Mouse (Mus musculus): ENCODE results near the gene Frat1. TPM values are rescaled to one million over a fixed set of nuclear protein-coding genes. Genes with fewer than 3 reads are reported as not detected.
"Not testable (repeated sequence)": the region's sequence is repeated elsewhere in the genome, so short reads cannot be mapped to it uniquely, and the experiment has no call there.

The Frat1 gene
- polyA plus RNA-seq, 1 experiment from 2014 or later: 18.1 TPM

DNA sequence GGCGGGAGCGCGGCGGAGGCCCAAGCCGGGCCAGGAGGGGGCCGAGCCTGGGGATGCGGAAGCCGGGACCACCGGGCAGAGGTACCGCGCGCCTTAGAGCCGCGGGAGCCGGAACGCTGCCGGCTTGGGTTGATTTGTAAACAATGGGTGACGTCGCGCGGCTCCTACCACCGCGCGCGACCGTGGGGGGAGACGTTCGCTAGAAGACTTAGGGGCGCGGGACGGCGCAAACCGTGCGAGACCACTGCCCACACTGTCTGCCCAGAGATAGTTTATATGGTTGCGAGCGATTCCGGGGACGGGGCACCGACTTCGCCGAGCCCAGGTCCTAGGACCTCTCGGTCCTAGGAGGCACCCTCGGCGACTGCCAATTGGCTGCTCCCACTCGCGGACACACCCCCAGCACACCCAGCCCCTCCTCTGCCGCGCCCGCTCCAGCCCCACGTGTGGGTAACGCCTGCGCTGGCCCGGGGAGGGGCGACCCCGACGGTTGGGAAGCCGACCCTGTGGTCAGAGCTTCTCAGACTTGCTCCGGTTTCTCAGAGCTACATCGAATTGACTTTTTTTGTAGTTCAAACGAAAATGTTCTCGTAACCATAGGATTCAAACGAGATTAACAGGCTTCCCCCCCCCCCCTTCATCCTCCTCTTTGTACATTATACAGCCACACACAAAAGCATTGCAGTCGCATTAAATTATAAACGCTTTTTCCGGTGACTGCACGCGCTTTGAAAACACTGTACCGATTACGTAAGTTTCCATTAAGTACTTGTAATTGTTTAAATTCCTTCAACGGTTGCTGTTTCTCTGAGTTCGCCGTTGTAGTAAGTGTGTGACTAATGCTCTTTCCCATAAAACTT, 18.5 kb downstream of the Frat1 start, which contains the start of gene Frat2:
Gene Frat2, minus strand, starts transcription at position 141 of the 860 bp plus-strand sequence.
- Histone ChIP-seq H3K4me1 (peaks cover 42% of the 10 kb centered on the region), H3K27me3 (no peaks in the 10 kb centered on the region), H3K4me3 (replicated peaks) (peak within 1 kb of the TSS; percentile 97), H3K9me3 (no peaks in the 10 kb centered on the region), H3K36me3 (replicated peaks) (no peaks in the 10 kb centered on the region), H3K9ac (peak within 1 kb of the TSS; percentile 91), H3K27ac (peak within 1 kb of the TSS; percentile 93), H3K4me2 (peak within 1 kb of the TSS; percentile 96)
- under 1% methylated on average over 71 of the region's 72 CpGs for WGBS
- ATAC-seq (ENCODE audit: low FRiP score): peak; percentile 95

DNA sequence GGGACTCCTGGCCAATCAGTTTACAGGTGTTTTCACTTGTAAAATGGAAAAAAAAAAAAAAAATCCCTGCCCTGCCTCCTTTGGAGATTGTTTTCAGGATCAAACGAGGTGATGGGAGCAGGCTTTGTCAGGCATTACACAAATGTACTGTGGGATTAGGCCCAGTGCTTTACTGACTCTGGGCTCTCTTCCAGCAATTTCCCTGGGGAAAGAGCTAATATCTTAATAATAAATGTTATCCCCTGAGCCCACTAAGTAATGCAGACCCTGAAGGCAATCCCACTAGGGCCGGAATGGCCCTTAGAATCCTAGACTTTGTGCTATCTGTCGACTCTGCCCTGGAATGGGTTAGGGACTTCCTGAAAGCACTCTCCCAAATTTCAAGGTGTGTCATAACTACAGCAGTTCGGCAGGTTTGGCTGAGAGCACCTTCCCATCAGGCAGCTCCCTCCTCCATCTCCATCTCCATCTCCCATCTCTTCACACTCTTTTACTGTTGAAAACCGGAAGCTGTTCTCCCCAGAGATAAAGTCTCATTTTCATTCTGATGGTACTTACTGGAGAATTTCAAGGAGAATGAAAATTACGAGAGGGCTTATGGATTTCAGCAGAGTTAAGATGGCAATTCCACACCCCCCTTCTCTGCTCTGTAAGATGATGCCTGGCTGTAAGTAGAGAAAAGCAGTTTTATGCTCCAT, 20.4 kb downstream of the Frat1 start:
- no peaks in the 10 kb centered on the region for H3K27me3 ChIP-seq
- no peaks in the 10 kb centered on the region for H3K9me3 ChIP-seq
- H3K4me2 ChIP-seq: peak overlapping the region; percentile 43; the same call in 1 of the 2 replicates
- 5% methylated on average over 6 of the region's 6 CpGs for WGBS
- peak overlapping the region; percentile 92 for H3K27ac ChIP-seq
- H3K36me3 ChIP-seq (replicated peaks): no peaks in the 10 kb centered on the region
- peaks cover 41% of the 10 kb centered on the region for H3K4me1 ChIP-seq
- no peak overlapping the region for H3K9ac ChIP-seq
- no peak for ATAC-seq (ENCODE audit: low FRiP score)
- no peak overlapping the region for H3K4me3 ChIP-seq (replicated peaks)

DNA sequence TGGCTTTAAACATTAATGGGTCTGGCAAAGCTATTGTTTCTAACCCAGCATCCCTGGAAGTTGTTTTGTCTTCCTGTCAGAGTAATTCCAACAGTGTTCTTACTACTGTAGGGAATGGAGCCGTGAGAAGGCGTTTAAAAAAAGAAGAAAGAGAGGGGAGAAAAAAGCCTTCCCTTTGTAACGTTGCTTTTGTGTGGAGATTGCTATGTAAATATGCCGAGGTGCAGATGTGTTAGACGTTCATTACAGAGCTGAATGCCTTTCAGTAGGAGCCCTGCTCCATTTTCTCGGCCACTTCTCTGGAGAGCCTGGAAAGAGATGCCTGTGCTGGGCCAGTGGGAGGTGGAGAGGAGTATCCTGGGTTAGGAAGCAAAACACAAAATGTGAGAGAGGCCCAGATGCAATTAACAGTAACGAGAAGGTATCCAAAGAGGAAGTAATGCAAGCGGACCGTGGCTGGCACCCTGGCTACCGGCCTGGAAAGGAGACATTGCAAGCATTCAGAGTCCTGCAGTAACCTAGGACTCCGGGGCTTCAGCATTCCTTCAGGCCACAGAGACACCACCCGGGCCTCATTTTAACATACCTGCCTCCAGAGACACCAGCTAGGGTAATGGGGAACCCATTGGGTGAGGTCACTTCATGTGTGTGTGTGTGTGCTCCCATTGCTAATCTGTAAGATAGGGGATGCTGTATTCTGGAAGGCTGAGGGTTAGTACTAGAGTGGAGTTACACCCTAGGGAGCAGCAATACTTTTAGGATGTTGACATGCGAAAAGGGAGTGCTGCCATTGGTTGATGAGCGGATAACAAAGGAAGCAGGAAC, 21.2 kb downstream of the Frat1 start:
- WGBS: 12% methylated on average over 14 of the region's 14 CpGs

DNA sequence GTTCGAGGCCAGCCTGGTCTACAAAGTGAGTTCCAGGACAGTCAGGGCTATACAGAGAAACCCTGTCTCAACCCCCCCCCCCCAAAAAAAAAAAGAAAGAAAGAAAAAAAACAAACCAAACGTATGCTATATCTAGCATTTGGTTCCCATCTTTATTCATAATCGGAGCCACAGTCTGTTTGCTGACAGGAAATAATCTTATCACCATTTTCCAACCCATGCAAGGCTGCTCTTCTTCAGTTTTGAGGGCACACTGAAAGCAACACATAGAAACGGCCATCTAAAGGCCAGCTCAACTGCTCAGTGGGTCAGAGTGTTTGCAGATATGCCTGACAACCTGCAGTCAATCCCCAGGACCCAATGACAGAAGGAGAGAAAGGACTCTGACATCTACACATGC, 22.7 kb downstream of the Frat1 start:
- 82% methylated on average over 4 of the region's 4 CpGs for WGBS
- Histone ChIP-seq H3K36me3 (replicated peaks) (no peaks in the 10 kb centered on the region), H3K4me3 (replicated peaks) (no peak overlapping the region), H3K9ac (no peak overlapping the region), H3K4me1 (peaks cover 24% of the 10 kb centered on the region), H3K9me3 (no peaks in the 10 kb centered on the region), H3K27me3 (no peaks in the 10 kb centered on the region), H3K4me2 (no peak overlapping the region), H3K27ac (no peak overlapping the region)
- no peak for ATAC-seq (ENCODE audit: low FRiP score)

More for the DNA sequence above, 21.2 kb downstream of the Frat1 start:
- Histone ChIP-seq H3K9me3 (no peaks in the 10 kb centered on the region), H3K27me3 (no peaks in the 10 kb centered on the region), H3K9ac (no peak overlapping the region), H3K4me1 (peaks cover 34% of the 10 kb centered on the region), H3K27ac (peak overlapping the region; percentile 92), H3K4me2 (peak overlapping the region; percentile 43), H3K36me3 (replicated peaks) (no peaks in the 10 kb centered on the region), H3K4me3 (replicated peaks) (0 out of 2 replicates have a peak overlapping the region, but pooled peaks have one; percentile 7)
- peak; percentile 14; the same call in 1 of the 2 replicates for ATAC-seq (ENCODE audit: low FRiP score)

DNA sequence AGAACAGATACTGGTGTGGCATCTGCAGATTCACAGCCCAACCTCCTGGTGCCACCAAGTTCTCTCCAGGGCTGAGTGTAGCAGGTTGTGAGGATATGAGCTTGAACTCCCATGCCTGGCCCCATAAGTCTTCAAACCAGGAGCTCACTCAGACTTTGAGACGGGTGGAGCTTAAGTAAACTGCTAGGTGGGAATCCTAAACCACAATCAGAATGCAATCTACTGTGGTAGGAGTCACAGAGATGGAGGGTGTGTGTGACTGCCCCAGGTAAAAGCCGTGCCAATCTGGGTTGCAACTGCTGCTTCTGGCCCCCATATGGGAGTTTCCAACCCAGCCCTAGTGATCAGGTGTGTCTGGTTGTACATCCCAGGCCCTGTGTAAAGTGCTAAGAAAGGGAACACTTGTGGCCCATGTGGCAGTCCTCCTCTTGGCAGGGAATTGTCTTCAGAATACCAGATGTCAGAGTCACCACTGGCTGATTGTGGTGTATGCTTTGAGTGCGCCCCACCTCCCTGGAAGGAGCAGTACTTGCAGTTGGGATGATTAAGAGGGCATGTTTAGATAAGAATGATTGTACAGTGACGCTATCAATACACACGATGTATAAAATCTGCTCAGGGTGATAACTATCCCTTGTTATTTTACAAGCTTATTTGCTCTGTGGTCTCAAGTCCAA, 27.5 kb downstream of the Frat1 start:
- Histone ChIP-seq H3K4me2 (no peak overlapping the region), H3K4me3 (replicated peaks) (no peak overlapping the region), H3K27me3 (no peaks in the 10 kb centered on the region), H3K9me3 (no peaks in the 10 kb centered on the region), H3K9ac (no peak overlapping the region), H3K36me3 (replicated peaks) (peaks cover 7% of the 10 kb centered on the region), H3K27ac (no peak overlapping the region), H3K4me1 (no peaks in the 10 kb centered on the region)
- WGBS: 89% methylated on average over 5 of the region's 5 CpGs
- no peak for ATAC-seq (ENCODE audit: low FRiP score)

DNA sequence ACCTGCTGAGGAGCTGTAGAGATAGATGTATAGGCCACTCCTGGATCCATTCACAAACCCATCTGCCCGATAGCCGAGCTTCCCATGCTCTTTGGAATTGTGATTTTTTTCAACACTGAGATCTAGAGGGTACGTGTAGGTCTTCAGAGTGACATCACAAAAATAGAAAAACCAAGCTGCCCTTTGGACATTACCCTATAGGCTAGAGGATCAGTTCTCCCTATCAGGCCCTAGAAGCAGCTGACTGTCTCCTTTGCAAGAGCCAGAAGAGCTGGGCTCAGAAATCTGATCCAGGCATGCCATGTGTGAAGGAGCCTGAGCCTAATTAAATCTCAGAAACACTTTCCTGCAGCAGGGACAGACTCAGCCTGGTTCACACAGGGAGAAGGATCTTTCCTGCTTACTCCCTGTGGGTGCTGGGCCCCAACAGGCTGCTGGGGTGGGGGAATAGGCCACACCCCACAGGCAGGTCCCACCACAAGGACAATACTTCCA, 28.1 kb downstream of the Frat1 start:
- no peaks in the 10 kb centered on the region for H3K4me1 ChIP-seq
- H3K4me3 ChIP-seq (replicated peaks): no peak overlapping the region
- H3K9me3 ChIP-seq: no peaks in the 10 kb centered on the region
- H3K27me3 ChIP-seq: no peaks in the 10 kb centered on the region
- WGBS: 82% methylated on average over 3 of the region's 3 CpGs
- ATAC-seq (ENCODE audit: low FRiP score): no peak
- H3K27ac ChIP-seq: no peak overlapping the region
- H3K36me3 ChIP-seq (replicated peaks): peaks cover 13% of the 10 kb centered on the region
- no peak overlapping the region for H3K4me2 ChIP-seq
- no peak overlapping the region for H3K9ac ChIP-seq

DNA sequence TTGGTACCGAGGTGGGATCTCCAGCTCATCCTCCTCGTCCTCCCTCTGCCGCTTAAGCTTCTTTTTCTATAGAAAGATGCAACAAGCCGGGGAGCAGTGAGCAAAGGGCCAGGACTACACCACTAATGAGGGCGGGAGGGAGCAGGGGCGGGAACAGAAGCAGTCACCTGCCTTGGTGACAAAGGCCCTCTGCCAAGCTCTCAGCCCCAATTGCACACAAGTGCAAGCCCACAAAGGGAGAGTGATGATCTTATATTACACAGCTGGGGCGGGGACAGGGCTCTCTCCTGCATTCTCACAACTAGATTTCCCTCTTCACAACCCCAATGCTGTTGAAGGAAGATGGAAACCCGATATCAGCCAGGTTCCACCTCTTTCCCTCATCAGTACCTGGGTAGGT, 36.9 kb downstream of the Frat1 start:
- peaks cover 89% of the 10 kb centered on the region for H3K36me3 ChIP-seq (replicated peaks)

DNA sequence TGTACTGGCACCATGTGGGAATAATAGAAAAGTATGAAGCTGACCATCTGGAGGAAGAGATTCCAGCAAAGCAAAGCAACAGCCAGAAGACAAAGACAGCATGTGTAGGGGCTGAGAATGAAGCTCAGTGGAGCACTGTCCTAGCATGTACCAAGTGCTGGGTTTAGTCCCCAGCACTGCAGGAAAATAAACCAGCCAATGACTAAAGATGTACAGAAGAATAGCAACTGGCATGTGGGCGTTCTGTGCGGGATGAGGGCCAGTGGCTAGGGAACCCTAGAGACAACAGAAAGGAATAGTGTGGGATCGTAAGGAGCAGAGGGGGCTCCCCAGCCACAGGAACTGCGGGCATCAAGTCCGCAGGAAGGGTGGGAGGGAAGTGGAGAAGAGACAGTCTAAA, 39.5 kb downstream of the Frat1 start:
- no peak for ATAC-seq (ENCODE audit: low FRiP score)
- Histone ChIP-seq H3K9me3 (no peaks in the 10 kb centered on the region), H3K9ac (no peak overlapping the region), H3K4me2 (no peak overlapping the region), H3K27me3 (no peaks in the 10 kb centered on the region), H3K36me3 (replicated peaks) (peaks cover 85% of the 10 kb centered on the region), H3K4me3 (replicated peaks) (no peak overlapping the region), H3K27ac (no peak overlapping the region), H3K4me1 (no peaks in the 10 kb centered on the region)
- WGBS: 96% methylated on average over 5 of the region's 5 CpGs

More for the DNA sequence above, 36.9 kb downstream of the Frat1 start:
- no peaks in the 10 kb centered on the region for H3K27me3 ChIP-seq
- ATAC-seq (ENCODE audit: low FRiP score): no peak
- H3K27ac ChIP-seq: no peak overlapping the region
- WGBS: 89% methylated on average over 8 of the region's 8 CpGs
- no peaks in the 10 kb centered on the region for H3K9me3 ChIP-seq
- H3K4me1 ChIP-seq: no peaks in the 10 kb centered on the region
- no peak overlapping the region for H3K4me2 ChIP-seq
- no peak overlapping the region for H3K4me3 ChIP-seq (replicated peaks)
- no peak overlapping the region for H3K9ac ChIP-seq

DNA sequence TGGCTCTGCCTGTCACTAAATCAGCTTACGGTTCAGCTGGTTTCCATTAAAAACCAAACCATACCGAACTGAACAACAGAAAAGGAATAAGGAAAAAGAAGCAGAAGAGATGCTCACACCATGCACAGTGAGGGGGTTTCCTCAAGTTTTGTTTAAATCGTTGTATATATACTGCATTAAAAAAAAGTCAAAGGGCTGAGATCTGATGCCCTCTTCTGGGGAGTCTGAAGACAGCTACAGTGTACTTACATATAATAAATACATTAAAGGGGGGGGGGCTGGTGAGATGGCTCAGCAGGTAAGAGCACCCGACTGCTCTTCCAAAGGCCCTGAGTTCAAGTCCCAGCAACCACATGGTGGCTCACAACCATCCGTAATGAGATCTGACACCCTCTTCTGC, 40.2 kb downstream of the Frat1 start:
- not testable (repeated sequence) for H3K4me1 ChIP-seq; H3K4me3 ChIP-seq (replicated peaks); H3K27ac ChIP-seq; H3K9ac ChIP-seq; H3K4me2 ChIP-seq; H3K27me3 ChIP-seq; ATAC-seq (ENCODE audit: low FRiP score); H3K9me3 ChIP-seq
- 82% methylated on average over 5 of the region's 5 CpGs for WGBS
- H3K36me3 ChIP-seq (replicated peaks): peaks cover 88% of the 10 kb centered on the region

DNA sequence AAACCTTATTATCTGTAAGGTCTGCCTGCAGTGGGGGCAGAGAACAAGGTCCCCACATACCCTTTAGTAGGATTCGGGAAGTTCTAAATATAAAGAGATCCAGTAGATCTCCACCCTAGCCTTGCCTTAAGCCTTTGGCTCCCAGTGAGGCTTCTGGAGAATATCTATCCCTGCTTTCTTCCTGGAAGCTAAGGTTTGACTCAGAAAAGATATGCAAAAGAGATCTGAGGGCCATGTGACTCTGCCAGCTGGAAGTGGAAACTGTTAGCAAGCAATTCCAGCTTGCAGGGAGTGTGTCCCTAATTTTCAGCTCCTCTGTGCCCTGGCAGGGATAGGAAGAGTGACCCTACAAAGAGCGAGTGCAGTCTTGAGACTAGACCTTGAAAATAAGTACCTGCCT, 42.5 kb downstream of the Frat1 start:
- Histone ChIP-seq H3K4me1 (no peaks in the 10 kb centered on the region), H3K27ac (no peak overlapping the region), H3K9ac (no peak overlapping the region), H3K4me2 (no peak overlapping the region), H3K27me3 (no peaks in the 10 kb centered on the region), H3K9me3 (no peaks in the 10 kb centered on the region), H3K4me3 (replicated peaks) (no peak overlapping the region), H3K36me3 (replicated peaks) (peaks cover 89% of the 10 kb centered on the region)
- 97% methylated on average over 2 of the region's 2 CpGs for WGBS
- ATAC-seq (ENCODE audit: low FRiP score): no peak

DNA sequence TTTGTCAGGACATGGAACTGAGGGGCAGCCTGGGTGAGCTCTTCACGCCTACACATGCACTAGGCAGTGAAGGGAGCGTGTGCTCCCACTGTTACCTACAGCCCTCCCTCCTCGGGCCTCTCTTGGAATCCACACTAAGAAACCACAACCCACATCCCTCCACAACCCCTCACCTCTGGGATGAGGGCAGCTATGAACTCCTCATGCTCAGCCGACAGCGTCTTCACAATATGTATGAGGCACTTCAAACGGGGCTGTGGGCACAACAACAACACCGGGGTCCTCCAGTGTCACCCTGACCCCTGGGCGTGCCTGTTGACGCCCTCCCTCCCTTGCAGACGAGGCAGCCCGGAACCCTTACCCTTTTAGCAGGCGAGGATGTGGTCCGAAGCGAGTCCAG, 44.6 kb downstream of the Frat1 start:
- peaks cover 76% of the 10 kb centered on the region for H3K36me3 ChIP-seq (replicated peaks)

More for the DNA sequence above, 44.6 kb downstream of the Frat1 start:
- no peak overlapping the region for H3K9ac ChIP-seq
- no peaks in the 10 kb centered on the region for H3K27me3 ChIP-seq
- no peaks in the 10 kb centered on the region for H3K9me3 ChIP-seq
- no peaks in the 10 kb centered on the region for H3K4me1 ChIP-seq
- H3K27ac ChIP-seq: no peak overlapping the region
- WGBS: 92% methylated on average over 14 of the region's 14 CpGs
- no peak overlapping the region for H3K4me2 ChIP-seq
- no peak for ATAC-seq (ENCODE audit: low FRiP score)
- no peak overlapping the region for H3K4me3 ChIP-seq (replicated peaks)

All from forebrain, embryonic 12.5 days (tissue).